Mouse (Mus musculus): ENCODE measurements around the gene Chst11.
A peak's percentile ranks its signal among the peaks of the same experiment; 100 is the strongest.

Gene Chst11

GRCm38 (mm10) chr10:83168303-83169056 lies 183.2 kb downstream of the Chst11 start:
- no peak for DNase-seq (ENCODE audit: low read depth, low spot score)

DNA sequence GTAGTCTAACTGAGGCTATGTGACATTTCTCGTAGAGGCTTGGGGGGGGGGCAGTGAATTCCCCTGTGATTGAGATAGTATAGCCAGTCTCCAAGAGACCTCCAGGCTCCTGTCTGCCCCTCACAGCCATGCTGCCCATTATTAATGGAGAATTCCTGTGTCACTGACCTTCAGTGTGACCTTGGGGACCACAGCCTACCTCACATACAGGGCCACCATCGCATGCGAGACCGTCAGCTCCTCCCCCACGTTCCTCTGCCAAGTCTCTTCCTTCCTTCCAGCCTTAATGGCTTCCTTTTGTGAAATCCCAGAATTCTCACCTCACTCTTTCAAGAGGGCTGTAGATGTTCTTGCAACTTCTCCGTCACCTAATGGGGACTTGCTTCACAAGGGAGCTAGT lies 184.3 kb downstream of the Chst11 start:
- DNase-seq (ENCODE audit: low read depth, low spot score), result no peak

DNA sequence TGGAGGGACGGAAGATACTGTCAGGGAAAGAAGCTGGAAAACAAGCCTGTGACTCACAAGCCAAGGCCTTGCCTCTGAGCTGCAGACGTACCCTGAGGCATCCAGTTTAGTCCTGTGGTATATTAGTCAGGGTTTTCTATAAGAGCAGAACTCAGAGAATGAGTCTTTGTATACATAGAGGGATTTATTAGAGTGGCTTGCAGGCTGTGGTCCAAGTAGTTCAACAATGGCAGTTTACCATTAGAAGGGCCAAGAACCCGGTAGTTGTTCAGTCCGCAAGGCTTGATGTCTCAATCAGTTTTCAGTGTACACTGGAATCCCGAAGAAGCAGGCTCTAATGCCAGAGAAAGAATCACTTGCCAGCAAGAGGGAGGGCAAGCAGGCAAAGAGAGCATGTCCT lies 192.9 kb downstream of the Chst11 start:
- no peak for DNase-seq (ENCODE audit: low read depth, low spot score)

DNA sequence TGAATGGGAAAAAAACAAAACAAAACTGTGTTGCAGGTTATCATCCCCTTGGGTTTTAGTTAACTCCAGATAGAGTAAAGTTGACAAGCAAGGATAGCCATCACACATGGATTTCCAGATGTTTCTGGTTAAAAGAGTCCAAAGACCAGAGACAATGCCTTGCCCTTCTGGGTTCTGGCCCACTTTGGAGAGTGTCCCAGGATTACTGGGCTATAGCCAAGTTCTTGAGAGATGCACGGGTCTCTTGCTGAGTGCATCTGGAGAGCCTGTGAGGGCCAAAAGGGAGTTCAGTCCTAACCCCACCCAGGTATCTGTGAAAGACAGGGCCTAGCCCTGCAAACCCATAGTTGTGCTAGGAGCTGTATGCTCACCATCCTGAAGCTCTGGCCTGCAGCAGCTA lies 193.4 kb downstream of the Chst11 start:
- DNase-seq (ENCODE audit: low read depth, low spot score), result no peak

DNA sequence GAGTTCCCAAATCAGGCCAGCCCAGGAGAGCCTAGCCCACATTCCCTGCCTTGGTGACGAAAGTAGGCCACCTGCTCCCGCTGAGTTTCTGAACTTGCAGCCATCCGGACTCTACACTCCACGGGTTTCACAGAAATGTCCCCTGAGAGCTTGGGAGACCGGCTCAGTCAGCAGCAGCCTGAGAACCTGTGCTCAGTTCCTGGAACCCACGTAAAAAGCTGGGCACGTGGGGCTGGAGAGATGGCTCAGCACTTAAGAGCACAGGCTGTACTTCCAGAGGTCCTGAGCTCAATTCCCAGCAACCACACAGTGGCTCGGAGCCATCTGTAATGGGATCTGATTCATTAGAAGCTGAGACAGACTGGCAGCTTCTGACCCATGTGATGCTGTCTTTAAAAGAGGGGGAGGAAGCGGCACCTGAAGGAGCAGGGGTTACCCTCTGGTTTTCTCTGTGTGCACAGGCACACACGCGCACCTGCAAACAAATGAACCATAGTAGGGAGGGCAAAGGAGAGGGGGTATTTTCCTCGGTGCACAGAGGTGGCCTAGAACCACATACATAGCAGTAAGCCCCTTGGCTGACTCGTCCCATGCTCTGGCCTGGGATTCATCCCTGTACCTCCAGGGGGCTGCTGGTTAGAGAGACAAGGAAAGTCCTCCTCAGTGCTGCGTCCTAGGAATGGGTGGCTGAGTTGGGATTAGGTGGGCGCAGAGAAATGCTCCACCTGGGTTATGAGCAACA lies 196.7 kb downstream of the Chst11 start:
- DNase-seq (ENCODE audit: low read depth, low spot score), result peak; percentile 89

GRCm38 (mm10) chr10:83182573-83182960 lies 197.3 kb downstream of the Chst11 start:
- peak; percentile 88 for DNase-seq (ENCODE audit: low read depth, low spot score)

- DNase-seq (ENCODE audit: low read depth, low spot score), result no peak
Measured at GRCm38 (mm10) chr10:83183634-83184479, 198.6 kb downstream of the Chst11 start.

DNA sequence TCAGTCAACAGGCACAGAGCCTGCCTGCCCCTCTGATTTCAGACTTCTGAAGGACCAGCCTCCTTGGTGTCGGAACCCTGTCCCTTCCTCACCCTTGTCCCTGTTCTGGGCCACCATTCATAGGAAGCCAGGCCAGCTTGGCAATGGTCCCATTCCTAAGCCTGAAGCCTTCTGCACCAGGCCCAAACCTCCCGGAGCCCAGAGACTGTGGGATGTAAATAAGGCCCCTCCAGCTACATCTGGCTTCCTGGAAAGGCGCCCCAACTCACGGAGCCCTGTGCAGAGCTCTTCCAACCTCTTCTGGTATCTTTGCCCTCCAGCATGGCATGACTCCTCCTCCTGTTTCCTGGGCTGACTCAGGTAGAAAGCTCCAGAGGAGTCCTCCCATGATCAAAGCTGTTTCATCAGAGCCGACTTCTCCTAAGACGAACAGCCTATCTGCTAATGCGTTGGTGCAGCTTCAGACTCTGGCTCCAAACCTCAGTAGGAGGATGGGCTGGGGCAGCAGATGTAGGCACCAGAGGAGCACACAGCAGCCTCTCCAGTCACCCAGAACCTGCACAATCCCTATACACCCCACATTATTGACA lies 199.3 kb downstream of the Chst11 start:
- peak; percentile 70 for DNase-seq (ENCODE audit: low read depth, low spot score)

- DNase-seq (ENCODE audit: low read depth, low spot score), result no peak
Measured at GRCm38 (mm10) chr10:83185121-83185520, 199.8 kb downstream of the Chst11 start.

DNA sequence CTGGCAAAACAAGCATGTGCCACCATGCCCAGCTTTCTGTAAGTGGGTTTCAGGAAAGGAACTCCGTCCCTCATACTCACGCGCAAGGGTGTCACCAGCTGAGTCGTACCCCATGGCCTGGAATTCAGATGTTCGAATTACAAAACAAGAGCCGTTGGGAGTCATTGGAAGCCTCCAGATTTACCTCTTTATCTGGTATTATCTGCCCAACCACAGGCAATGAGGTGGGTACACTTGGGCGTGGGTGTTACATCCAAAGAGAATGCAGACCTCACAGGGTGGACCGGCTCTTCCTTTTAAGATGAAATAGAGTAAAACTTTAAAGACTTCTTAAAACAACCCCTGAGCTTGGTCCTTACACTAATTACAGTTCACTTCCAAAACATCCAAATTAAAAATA lies 200.9 kb downstream of the Chst11 start:
- DNase-seq (ENCODE audit: low read depth, low spot score), result no peak

DNA sequence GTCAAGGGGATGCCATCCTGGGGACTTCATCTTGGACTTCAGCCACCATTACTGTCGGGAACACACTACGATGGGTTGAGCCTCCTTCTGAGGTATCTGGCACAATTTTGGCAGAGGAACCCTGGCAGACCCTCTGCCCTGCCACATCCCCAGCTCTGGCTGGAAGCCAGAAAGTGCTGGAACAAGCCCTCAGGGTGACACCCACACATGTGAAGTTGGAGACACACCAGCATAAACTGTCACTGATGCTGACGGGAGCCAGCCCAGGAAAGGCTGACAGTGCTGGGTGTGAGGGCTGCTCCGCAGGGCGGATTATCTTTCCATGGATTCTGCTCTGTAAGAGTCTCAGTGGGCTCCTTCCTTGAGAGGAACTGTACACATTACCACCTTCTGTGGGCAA lies 201.7 kb downstream of the Chst11 start:
- DNase-seq (ENCODE audit: low read depth, low spot score), result peak; percentile 47

DNA sequence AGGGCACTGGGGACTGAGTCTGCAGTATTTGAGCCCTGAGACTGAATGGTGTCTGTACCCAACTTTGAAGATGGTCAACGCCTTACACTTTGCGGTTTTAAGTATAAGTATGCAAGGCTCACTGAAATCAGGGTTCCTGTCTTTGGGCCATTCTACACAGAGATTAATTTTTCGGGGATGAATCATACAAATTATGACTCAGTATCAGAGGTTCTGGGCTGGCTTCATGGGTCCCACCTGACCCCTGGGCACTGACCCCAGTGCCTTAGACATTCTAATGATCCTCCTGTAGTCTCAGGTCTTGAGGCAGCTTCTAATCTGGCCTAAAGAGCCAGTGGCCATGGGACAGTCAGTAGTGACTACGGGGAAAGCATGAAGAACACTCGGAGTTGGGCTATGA lies 203.8 kb downstream of the Chst11 start:
- DNase-seq (ENCODE audit: low read depth, low spot score), result no peak

- no peak for DNase-seq (ENCODE audit: low read depth, low spot score)
Measured at GRCm38 (mm10) chr10:83191476-83191875, 206.2 kb downstream of the Chst11 start.

DNA sequence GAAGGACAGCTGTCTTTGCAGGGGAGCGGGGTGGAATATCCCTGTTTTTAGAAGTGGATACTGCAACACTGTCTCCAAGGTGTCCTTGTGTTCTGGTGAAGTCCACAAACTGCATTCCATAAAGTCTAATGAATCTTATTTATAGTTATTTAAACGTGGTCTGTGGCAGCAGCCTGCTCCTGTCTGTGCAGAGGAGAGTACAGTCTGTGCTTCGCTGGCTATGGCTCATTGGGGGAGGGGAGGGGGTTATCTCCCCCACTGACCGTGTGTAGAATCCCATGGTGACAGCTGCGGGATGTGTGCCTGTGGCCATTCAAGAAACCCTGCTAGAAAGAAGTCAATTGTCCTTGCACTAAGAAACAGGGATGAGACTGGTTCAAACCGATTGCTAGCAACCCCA lies 206.7 kb downstream of the Chst11 start:
- DNase-seq (ENCODE audit: low read depth, low spot score), result no peak

GRCm38 (mm10) chr10:83197690-83198336 lies 212.5 kb downstream of the Chst11 start:
- peak; percentile 81 for DNase-seq (ENCODE audit: low read depth, low spot score)

GRCm38 (mm10) chr10:83198692-83199091 lies 213.4 kb downstream of the Chst11 start:
- DNase-seq (ENCODE audit: low read depth, low spot score), result peak; percentile 43

- no peak for DNase-seq (ENCODE audit: low read depth, low spot score)
Measured at GRCm38 (mm10) chr10:83199290-83199689, 214.0 kb downstream of the Chst11 start.

DNA sequence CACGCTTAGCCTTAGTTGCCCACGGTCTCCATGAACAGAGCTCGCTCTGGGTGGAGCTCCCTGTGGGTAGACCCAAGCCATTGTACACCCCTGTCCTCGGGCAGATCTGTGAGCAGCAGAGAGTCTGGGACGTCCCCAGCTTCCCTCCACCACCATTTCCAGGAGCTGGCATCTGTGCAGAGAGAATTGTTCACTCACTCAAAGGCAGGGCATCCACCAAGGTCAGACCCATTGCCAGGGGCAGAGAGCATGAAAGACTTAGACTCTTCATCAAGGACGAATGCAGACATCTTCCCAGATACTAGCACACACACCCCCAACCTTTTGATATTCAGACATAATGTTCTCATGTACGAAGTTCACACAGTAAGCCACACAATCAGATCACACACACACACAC lies 216.2 kb downstream of the Chst11 start:
- DNase-seq (ENCODE audit: low read depth, low spot score), result no peak

DNA sequence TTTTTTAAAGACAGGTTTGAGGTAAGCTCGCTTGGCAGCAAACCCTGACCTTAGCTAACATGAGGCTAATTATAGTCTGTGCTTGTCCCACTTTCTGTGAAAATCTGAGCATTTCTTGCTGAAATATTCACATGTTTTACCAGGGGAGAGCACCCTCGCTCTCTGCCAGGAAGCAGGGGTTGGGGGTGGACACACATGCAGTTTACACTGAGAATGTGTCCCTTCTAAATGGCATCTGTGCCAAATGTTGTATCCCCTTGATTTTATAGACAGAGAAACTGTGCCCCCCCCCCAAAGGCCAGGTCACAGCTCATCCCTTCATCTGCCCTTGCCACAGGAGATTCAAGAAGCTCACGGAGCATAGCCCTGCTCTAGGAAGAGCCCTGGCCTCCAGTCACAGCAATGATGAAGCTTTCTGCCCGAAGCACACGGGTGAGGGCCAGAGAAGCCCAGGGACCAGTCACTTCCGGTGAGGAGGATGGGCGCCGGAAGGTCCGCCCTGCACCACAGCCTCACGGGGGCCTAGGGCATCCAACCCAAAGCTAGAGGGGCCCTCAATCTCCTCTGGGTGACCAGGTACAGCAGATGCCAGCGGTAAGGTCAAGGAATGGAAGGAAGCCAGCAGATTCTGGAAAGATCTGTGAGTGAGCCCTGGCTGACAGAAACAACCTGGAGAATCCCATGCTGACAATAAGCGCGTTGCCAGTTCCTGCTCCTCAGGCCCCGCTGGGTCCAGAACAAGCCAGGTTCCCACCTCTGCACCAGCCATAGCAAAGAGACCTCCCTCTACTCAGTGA lies 217.8 kb downstream of the Chst11 start:
- peak; percentile 75 for DNase-seq (ENCODE audit: low read depth, low spot score)

- peak; percentile 24 for DNase-seq (ENCODE audit: low read depth, low spot score)
Measured at GRCm38 (mm10) chr10:83208436-83208835, 223.1 kb downstream of the Chst11 start.

DNA sequence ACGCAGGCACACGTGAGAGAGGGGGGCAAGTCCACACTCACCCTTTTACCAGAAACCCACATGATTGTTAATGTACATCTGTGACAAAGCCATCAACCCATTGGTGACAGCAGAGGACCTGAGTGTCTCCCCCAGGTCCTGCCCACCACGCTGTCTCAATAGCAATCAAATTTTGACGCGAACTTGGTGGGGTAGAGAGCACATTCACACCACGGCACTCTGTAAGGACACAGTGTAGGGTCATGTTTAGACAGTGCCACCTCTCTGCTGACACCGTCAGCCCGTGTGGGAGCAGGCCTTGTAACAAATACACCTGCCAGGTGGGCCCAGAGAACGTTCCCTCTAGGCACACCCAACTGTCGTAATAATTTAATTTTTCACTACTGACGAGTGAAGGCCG lies 224.1 kb downstream of the Chst11 start:
- no peak for DNase-seq (ENCODE audit: low read depth, low spot score)

Measured in brain, adult 2 months (tissue).